Mouse (Mus musculus) liver, adult 2 months (tissue): Measurements from ENCODE around the gene Ptcd1. TPM values are rescaled to one million over a fixed set of nuclear protein-coding genes. Genes with fewer than 3 reads are reported as not detected.

Experiments used
- DNase-seq: peaks from one replicate; pipeline ENCODE4 v3.0.0-alpha.2; 2011; ENCODE audit warnings: low read depth, low spot score; ENCODE audit errors: extremely low read depth
- H3K27ac ChIP-seq: fragments of 200-500 bp; replicated peaks from 2 replicates; pipeline ENCODE4 v1.5.1; 2012; ENCODE audit warnings: low read depth, mild to moderate bottlenecking, control low read depth, inconsistent platforms, low read length; ENCODE audit not compliant: insufficient read depth
- H3K27me3 ChIP-seq: fragments of 200-500 bp; 2 replicates; pipeline ENCODE4 v1.6.1; 2012; ENCODE audit warnings: mild to moderate bottlenecking, moderate library complexity, low read length, inconsistent platforms; ENCODE audit not compliant: control insufficient read depth, insufficient read depth
- H3K36me3 ChIP-seq: fragments of 200-500 bp; 2 replicates; pipeline ENCODE4 v1.6.1; 2012; ENCODE audit warnings: low read length, inconsistent platforms; ENCODE audit not compliant: control insufficient read depth, insufficient read depth
- H3K4me1 ChIP-seq: fragments of 200-500 bp; 2 replicates; pipeline ENCODE4 v1.6.1; 2011; ENCODE audit warnings: low read length; ENCODE audit not compliant: control insufficient read depth, insufficient read depth
- H3K4me3 ChIP-seq: fragments of 200-500 bp; 2 replicates; pipeline ENCODE4 v1.5.1; 2011; ENCODE audit warnings: low read depth, mild to moderate bottlenecking, control low read depth, low read length, moderate library complexity; ENCODE audit not compliant: insufficient read depth
- H3K79me2 ChIP-seq: fragments of 200-500 bp; 2 replicates; pipeline ENCODE4 v1.6.1; 2012; ENCODE audit warnings: inconsistent platforms, mild to moderate bottlenecking, low read length, moderate library complexity; ENCODE audit not compliant: control insufficient read depth, insufficient read depth
- H3K9ac ChIP-seq: fragments of 200-500 bp; 2 replicates; pipeline ENCODE4 v1.6.1; 2012; ENCODE audit warnings: low read depth, mild to moderate bottlenecking, control low read depth, inconsistent platforms, low read length
- CTCF ChIP-seq: fragments of 200-500 bp; IDR thresholded peaks from 2 replicates; pipeline ENCODE4 v1.5.1; 2011; ENCODE audit warnings: low read depth, low read length, control low read depth
- POLR2A ChIP-seq: fragments of 200-500 bp; IDR thresholded peaks from 2 replicates; pipeline ENCODE4 v1.6.1; 2011; ENCODE audit warnings: low read length, control low read depth; ENCODE audit not compliant: insufficient read depth; ENCODE audit errors: extremely low read depth
- WGBS: fragments of 180-500 bp; shearing (Covaris S2); methylation state at CpG from one replicate; pipeline ENCODE4 v1.1.7; 2018; 5-methylcytosine and 5-hydroxymethylcytosine counted together
- polyA plus RNA-seq: library from polyadenylated mRNA; depleted of rRNA; stranded (reverse); fragments of >200 nt; gene quantifications from 2 replicates; pipeline ENCODE4 v1.2.3, GENCODE M21; 2012
- total RNA-seq: library from RNA; depleted of rRNA; stranded (reverse); fragments of >200 nt; gene quantifications from 2 replicates; pipeline ENCODE4 v1.2.3, GENCODE M21; 2014

Ptcd1 gene
- total and polyA plus RNA-seq, 2 experiments = 7.2 to 7.5 TPM

DNA sequence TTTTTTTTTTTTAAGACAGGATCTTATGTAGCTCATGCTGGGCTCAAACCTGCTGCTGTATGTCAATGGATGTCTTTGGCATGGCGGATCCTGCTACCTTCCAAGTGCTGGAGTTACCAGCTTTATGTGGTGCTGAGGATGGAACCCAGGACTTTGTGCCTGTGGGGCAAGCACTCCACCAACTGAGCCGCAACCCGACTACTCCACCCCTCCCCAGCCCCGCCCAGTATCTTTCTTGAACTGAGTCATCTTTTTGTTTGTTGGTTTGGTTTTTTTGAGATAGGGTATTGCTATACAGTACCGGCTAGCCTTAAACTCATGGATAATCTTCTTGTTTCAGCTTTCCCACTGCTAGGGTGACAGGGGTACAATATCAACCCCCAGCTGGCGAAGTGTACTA is 22.5 kb upstream of the Ptcd1 start:
- TF ChIP-seq POLR2A (no peak), CTCF (no peak)
- H3K27me3 ChIP-seq = no peaks in the 10 kb centered on the region
- no peak overlapping the region for H3K9ac ChIP-seq
- no peak overlapping the region for H3K4me3 ChIP-seq
- no peak for DNase-seq
- peaks cover 12% of the 10 kb centered on the region for H3K36me3 ChIP-seq
- 92% methylated on average over 6 of the region's 6 CpGs for WGBS
- peaks cover 26% of the 10 kb centered on the region for H3K4me1 ChIP-seq
- no peak overlapping the region for H3K27ac ChIP-seq
- H3K79me2 ChIP-seq = peaks cover 26% of the 10 kb centered on the region; the same call in 1 of the 2 replicates

DNA sequence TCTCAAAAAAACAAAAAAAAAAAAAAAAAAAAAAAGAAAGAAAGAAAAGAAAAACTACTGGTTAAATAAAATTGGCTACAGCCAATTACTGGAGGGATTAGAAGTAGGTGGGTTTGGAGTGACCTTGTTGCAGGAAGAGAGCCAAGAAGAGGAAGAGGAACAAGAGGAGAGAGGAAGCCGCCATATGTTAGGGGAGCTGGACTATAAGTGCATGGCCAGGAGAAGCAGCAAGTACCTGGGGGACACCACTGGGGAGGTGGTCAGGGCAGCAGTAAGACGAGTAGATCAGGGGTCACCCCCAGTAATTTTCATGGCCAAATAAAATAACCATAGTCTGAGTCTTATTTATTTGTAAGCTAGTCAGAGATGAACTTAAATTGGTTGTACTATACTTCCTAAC is 18.3 kb upstream of the Ptcd1 start:
- Histone ChIP-seq H3K36me3 (peaks cover 32% of the 10 kb centered on the region), H3K9ac (no peak overlapping the region), H3K4me1 (peaks cover 20% of the 10 kb centered on the region), H3K27me3 (no peaks in the 10 kb centered on the region), H3K79me2 (peaks cover 16% of the 10 kb centered on the region; the same call in 1 of the 2 replicates), H3K27ac (no peak overlapping the region), H3K4me3 (no peak overlapping the region)
- 94% methylated on average over 2 of the region's 2 CpGs for WGBS
- no peak for DNase-seq
- no peak for TF ChIP-seq POLR2A
- TF ChIP-seq CTCF = no peak

DNA sequence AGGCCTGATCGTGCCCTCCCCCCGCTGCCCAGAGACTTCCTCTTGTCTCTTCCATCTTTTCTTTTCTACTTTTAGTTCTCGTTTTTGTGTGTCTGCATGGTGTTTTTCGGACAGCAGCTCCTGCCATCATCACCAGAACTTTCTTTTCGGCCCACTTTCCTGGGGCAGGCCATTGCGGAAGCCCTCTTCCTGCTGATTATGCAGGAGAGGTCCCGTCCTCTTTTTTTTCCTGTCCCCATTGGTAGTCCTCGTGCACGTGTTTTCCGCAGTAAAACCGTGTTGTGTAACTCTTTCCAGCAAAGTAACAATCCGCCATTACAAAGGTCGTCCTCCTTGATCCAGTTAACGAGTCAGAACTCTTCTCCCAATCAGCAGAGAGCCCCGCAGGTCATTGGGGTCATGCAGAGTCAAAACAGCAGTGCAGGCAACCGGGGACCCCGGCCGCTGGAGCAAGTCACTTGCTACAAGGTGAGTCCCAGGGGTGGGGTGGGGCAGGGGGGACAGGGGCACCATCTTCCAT is 11.6 kb upstream of the Ptcd1 start:
- H3K27ac ChIP-seq = peak overlapping the region; percentile 57
- peak; percentile 82 for DNase-seq
- 40% methylated on average over 18 of the region's 18 CpGs for WGBS
- H3K36me3 ChIP-seq = peaks cover 24% of the 10 kb centered on the region; the same call in 1 of the 2 replicates
- H3K9ac ChIP-seq = peak overlapping the region; percentile 41; the same call in 1 of the 2 replicates
- H3K79me2 ChIP-seq = no peaks in the 10 kb centered on the region
- peak overlapping the region; percentile 59 for H3K4me3 ChIP-seq
- TF ChIP-seq CTCF (no peak), POLR2A (no peak)
- H3K4me1 ChIP-seq = no peaks in the 10 kb centered on the region
- H3K27me3 ChIP-seq = no peaks in the 10 kb centered on the region

DNA sequence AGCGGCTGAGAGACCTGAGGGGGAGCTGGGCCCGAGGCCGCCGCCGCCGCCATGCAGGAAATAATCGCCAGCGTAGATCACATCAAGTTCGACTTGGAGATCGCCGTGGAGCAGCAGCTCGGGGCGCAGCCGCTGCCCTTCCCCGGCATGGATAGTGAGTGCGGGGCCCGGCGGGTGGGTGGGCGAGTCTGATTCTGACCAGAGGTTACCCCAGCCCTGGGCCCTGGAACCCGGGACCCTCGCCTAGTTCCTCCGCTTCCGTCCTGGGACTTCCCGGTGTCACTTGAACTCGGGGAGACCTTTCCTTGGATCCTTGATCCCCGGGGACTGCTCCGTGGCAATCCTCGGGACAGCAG is 376 bp upstream of the Ptcd1 start:
- no peak for TF ChIP-seq CTCF
- TF ChIP-seq POLR2A = no peak
- H3K27ac ChIP-seq = peak overlapping the region; percentile 20
- H3K79me2 ChIP-seq = peaks cover 17% of the 10 kb centered on the region; the same call in 1 of the 2 replicates
- H3K4me1 ChIP-seq = peaks cover 7% of the 10 kb centered on the region
- no peak for DNase-seq
- 0% methylated on average over 28 of the region's 28 CpGs for WGBS
- peak overlapping the region; percentile 74 for H3K4me3 ChIP-seq
- H3K27me3 ChIP-seq = no peaks in the 10 kb centered on the region
- no peaks in the 10 kb centered on the region; the same call in 1 of the 2 replicates for H3K36me3 ChIP-seq
- peak overlapping the region; percentile 83 for H3K9ac ChIP-seq

DNA sequence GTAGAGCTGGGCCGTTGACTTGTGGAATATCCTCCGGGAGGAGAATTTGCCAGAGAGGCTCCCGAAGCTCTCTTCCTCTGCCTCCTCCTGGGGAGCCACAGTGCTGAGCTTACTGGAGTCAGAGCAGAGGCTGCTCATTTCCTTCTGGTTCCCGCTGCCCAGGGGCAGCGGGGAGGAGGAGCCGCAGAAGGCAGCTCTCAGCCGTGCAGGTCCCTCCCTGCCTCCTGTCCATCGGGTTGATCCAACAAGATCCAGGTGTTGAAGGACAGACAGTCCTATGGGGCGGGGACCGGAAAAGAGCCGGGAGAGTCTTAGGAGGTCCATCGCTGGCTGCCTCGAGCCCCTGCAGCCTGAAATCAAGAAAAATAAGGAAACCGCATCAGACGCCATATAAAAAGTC is 1.7 kb downstream of the Ptcd1 start:
- no peak overlapping the region for H3K27ac ChIP-seq
- DNase-seq = no peak
- no peaks in the 10 kb centered on the region for H3K27me3 ChIP-seq
- H3K4me3 ChIP-seq = no peak overlapping the region
- peak overlapping the region; percentile 31; the same call in 1 of the 2 replicates for H3K9ac ChIP-seq
- TF ChIP-seq POLR2A (no peak), CTCF (no peak)
- H3K36me3 ChIP-seq = peaks cover 1% of the 10 kb centered on the region; the same call in 1 of the 2 replicates
- peaks cover 7% of the 10 kb centered on the region for H3K4me1 ChIP-seq
- H3K79me2 ChIP-seq = peaks cover 14% of the 10 kb centered on the region; the same call in 1 of the 2 replicates
- 89% methylated on average over 15 of the region's 15 CpGs for WGBS

DNA sequence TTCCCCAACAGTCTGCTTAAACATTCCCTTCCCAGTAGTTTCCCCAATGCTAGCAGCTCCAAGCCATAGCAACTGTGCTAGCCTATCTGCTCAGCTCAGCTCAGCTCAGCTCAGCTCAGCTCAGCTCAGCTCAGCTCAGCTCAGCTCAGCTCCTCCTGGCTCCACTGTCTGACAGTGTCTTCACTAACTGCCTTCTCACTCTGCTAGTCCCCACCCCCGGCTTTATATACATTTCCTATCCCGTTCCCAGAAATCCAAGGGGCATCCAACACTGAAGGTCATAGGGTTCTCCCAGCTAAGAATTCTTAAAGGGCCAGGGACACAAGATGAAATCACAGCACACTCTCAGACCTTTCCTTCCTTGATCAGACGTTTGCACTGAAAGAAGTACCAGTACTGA is 2.2 kb downstream of the Ptcd1 start:
- TF ChIP-seq CTCF = no peak
- TF ChIP-seq POLR2A = no peak
- Histone ChIP-seq H3K36me3 (peaks cover 4% of the 10 kb centered on the region; the same call in 1 of the 2 replicates), H3K9ac (peak overlapping the region; percentile 31; the same call in 1 of the 2 replicates), H3K4me1 (peaks cover 7% of the 10 kb centered on the region), H3K27ac (no peak overlapping the region), H3K27me3 (no peaks in the 10 kb centered on the region), H3K79me2 (peaks cover 14% of the 10 kb centered on the region; the same call in 1 of the 2 replicates), H3K4me3 (no peak overlapping the region)
- no peak for DNase-seq
- 63% methylated on average over 3 of the region's 3 CpGs for WGBS
